Mouse (Mus musculus) kidney, adult 2 months (tissue): Measurements from ENCODE around the gene Pdap1.

Source experiments
- CTCF ChIP-seq: fragments of 200-500 bp; conservative IDR thresholded peaks from 2 replicates; pipeline ENCODE4 v1.5.1; 2011; ENCODE audit warnings: low read depth, mild to moderate bottlenecking, control low read depth, low read length, moderate library complexity, mixed read lengths; ENCODE audit not compliant: insufficient read depth, insufficient read length
- POLR2A ChIP-seq: fragments of 200-500 bp; IDR thresholded peaks from one replicate; pipeline ENCODE4 v1.6.1; 2011; ENCODE audit warnings: low read depth, low read length, control low read depth

- TF ChIP-seq CTCF (no peak), POLR2A (no peak)
Measured at GRCm38 (mm10) chr5:145120921-145121320, 19.1 kb downstream of the Pdap1 start.
